Mouse (Mus musculus) lung, adult 2 months (tissue): Measurements from ENCODE around the gene Usp39.

Source experiments
- CTCF ChIP-seq: fragments of 200-500 bp; IDR thresholded peaks from 2 replicates; pipeline ENCODE4 v1.5.1; 2011; ENCODE audit warnings: mild to moderate bottlenecking, low read length, control low read depth; ENCODE audit not compliant: insufficient read depth
- POLR2A ChIP-seq: fragments of 200-500 bp; IDR thresholded peaks from 2 replicates; pipeline ENCODE4 v1.6.1; 2011; ENCODE audit warnings: low read depth, mild to moderate bottlenecking, control low read depth, low read length, borderline replicate concordance; ENCODE audit errors: extremely low read depth

DNA sequence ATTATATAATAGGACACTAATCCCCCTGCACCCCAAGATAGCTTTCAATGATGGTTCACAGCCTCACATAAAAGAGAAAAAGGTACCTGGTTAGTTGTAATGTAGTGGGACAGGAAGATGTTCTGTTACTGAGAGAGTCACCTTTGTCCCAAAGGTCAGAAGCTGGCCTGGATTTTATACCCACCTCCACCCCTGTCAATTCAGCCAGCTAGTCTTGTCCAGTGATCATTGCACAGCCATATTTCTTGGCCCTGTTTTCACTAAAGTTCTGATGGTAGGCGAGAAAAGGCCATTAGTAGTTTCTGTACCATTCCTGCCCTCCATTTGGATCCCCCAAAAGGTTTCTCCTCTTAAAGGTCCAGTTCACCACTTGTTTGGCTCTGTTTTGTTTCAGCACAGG lies 9.0 kb upstream of the Usp39 start:
- TF ChIP-seq POLR2A (no peak), CTCF (no peak)
